Mouse (Mus musculus) Patski (cell line): ENCODE data around the gene Hao2. TPM values are rescaled to one million over a fixed set of nuclear protein-coding genes. Genes with fewer than 3 reads are reported as not detected.

Source experiments
- ATAC-seq: fragments of 100-300 bp; one replicate; pipeline ENCODE4 v1.8.0; 2021
- CTCF ChIA-PET: fragments of 350-600 bp; sonication (Branson Sonifier 250); formaldehyde crosslinking; loops from one replicate; lab custom pipeline; 2022; ENCODE audit warnings: inconsistent platforms; lab: Charles Lee
- POLR2A ChIA-PET: fragments of 350-600 bp; sonication (Branson Sonifier 250); formaldehyde crosslinking; loops from one replicate; lab custom pipeline; 2022; ENCODE audit warnings: antibody characterized with exemption, inconsistent platforms; lab: Charles Lee
- DNase-seq: peaks from one replicate; pipeline ENCODE4 v3.0.0-alpha.2; 2011; ENCODE audit warnings: low read depth, low spot score
- H3K27me3 ChIP-seq: fragments of 371-371 bp; one replicate; pipeline ENCODE4 v1.5.1; 2021
- CTCF ChIP-seq: fragments of 100-300 bp; IDR thresholded peaks from one replicate; pipeline ENCODE4 v1.5.1; 2021
- in situ Hi-C: fragments of 300-500 bp; cut with MboI; formaldehyde crosslinking; loops from 3 replicates; pipeline ENCODE4 v1.11.1; 2018; ENCODE audit warnings: low pct_unique_long_range_greater_than_20kb, mixed read lengths
- polyA plus RNA-seq: library from polyadenylated mRNA; unstranded; gene quantifications from one replicate; pipeline ENCODE4 v1.2.3, GENCODE M21; 2021

The Hao2 gene
- not detected for polyA plus RNA-seq

GRCm38 (mm10) chr3:98893057-98893772 lies at the start of gene Hao2:
Gene Hao2, minus strand, starts transcription at chr3:98893239.
- POLR2A ChIA-PET: no interaction called here
- CTCF ChIA-PET: interaction anchor here (1.5 kb wide), 1 partner anchor 8 kb away, joined by 3 read pairs; no protein-coding TSS in a partner anchor
- in situ Hi-C loops: no loop called here

GRCm38 (mm10) chr3:98941601-98942000 lies 48.6 kb upstream of the Hao2 start:
- H3K27me3 ChIP-seq: no peaks in the 10 kb centered on the region
- DNase-seq (no peak), ATAC-seq (no peak)
- in situ Hi-C loops: no loop called here
- TF ChIP-seq CTCF: no peak
- POLR2A ChIA-PET: no interaction called here
- CTCF ChIA-PET: no interaction called here

More at GRCm38 (mm10) chr3:98893057-98893772, at the start of gene Hao2:
- H3K27me3 ChIP-seq: no peaks in the 10 kb centered on the region
- DNase-seq (no peak), ATAC-seq (no peak)
- no peak for TF ChIP-seq CTCF

- ChIA-PET CTCF (no interaction called here), POLR2A (no interaction called here)
- no peak for TF ChIP-seq CTCF
- ATAC-seq (no peak), DNase-seq (no peak)
- in situ Hi-C loops: no loop called here
- no peaks in the 10 kb centered on the region for H3K27me3 ChIP-seq
Observed at GRCm38 (mm10) chr3:98941066-98941551, 48.1 kb upstream of the Hao2 start.

GRCm38 (mm10) chr3:98940225-98940624 lies 47.2 kb upstream of the Hao2 start:
- ATAC-seq: no peak
- in situ Hi-C loops: no loop called here
- no peak for DNase-seq
- CTCF ChIA-PET: interaction anchor here (1.3 kb wide), 1 partner anchor 36 kb away, joined by 3 read pairs; no protein-coding TSS in a partner anchor
- no peaks in the 10 kb centered on the region for H3K27me3 ChIP-seq
- POLR2A ChIA-PET: no interaction called here
- no peak for TF ChIP-seq CTCF

GRCm38 (mm10) chr3:98936446-98936845 lies 43.4 kb upstream of the Hao2 start:
- DNase-seq: no peak
- ChIA-PET POLR2A (no interaction called here), CTCF (interaction anchor here (1.0 to 1.3 kb wide), 2 partner anchors 16 to 18 kb away, joined by 3 to 4 read pairs; no protein-coding TSS in a partner anchor)
- ATAC-seq: no peak
- in situ Hi-C loops: no loop called here
- no peaks in the 10 kb centered on the region for H3K27me3 ChIP-seq
- no peak for TF ChIP-seq CTCF

GRCm38 (mm10) chr3:98934601-98935000 lies 41.6 kb upstream of the Hao2 start:
- TF ChIP-seq CTCF: no peak
- ChIA-PET POLR2A (no interaction called here), CTCF (interaction anchor here (1.1 to 2.2 kb wide), 3 partner anchors 10 to 19 kb away, joined by 3 to 9 read pairs (median 5); no protein-coding TSS in a partner anchor)
- ATAC-seq (no peak), DNase-seq (no peak)
- in situ Hi-C loops: no loop called here
- H3K27me3 ChIP-seq: no peaks in the 10 kb centered on the region

- ATAC-seq (no peak), DNase-seq (no peak)
- POLR2A ChIA-PET: no interaction called here
- in situ Hi-C loops: no loop called here
- no peaks in the 10 kb centered on the region for H3K27me3 ChIP-seq
- CTCF ChIA-PET: interaction anchor here (1.2 to 2.2 kb wide), 2 partner anchors 9 to 16 kb away, joined by 3 to 9 read pairs; no protein-coding TSS in a partner anchor
- no peak for TF ChIP-seq CTCF
Observed at GRCm38 (mm10) chr3:98934041-98934440, 41.0 kb upstream of the Hao2 start.

- ChIA-PET POLR2A (no interaction called here), CTCF (interaction anchor here (2.2 kb wide), 1 partner anchor 8 kb away, joined by 9 read pairs; no protein-coding TSS in a partner anchor)
- DNase-seq: no peak
- TF ChIP-seq CTCF: no peak
- in situ Hi-C loops: no loop called here
- no peak for ATAC-seq
- H3K27me3 ChIP-seq: no peaks in the 10 kb centered on the region
Observed at GRCm38 (mm10) chr3:98932421-98932820, 39.4 kb upstream of the Hao2 start.

- in situ Hi-C loops: no loop called here
- no peaks in the 10 kb centered on the region for H3K27me3 ChIP-seq
- ChIA-PET CTCF (no interaction called here), POLR2A (no interaction called here)
- ATAC-seq (no peak), DNase-seq (no peak)
- no peak for TF ChIP-seq CTCF
Observed at GRCm38 (mm10) chr3:98931836-98932235, 38.8 kb upstream of the Hao2 start.

GRCm38 (mm10) chr3:98920417-98920816 lies 27.4 kb upstream of the Hao2 start:
- POLR2A ChIA-PET: no interaction called here
- H3K27me3 ChIP-seq: peaks cover 5% of the 10 kb centered on the region
- ATAC-seq (no peak), DNase-seq (no peak)
- in situ Hi-C loops: loop anchor here (25.0 kb wide), 1 partner anchor 317 kb away; the partner anchor contains the start of gene Tbx15
- CTCF ChIA-PET: interaction anchor here (1.3 kb wide), 1 partner anchor 58 kb away, joined by 3 read pairs; no protein-coding TSS in a partner anchor
- TF ChIP-seq CTCF: no peak

GRCm38 (mm10) chr3:98917260-98917659 lies 24.2 kb upstream of the Hao2 start:
- POLR2A ChIA-PET: no interaction called here
- DNase-seq: no peak
- ATAC-seq: no peak
- CTCF ChIA-PET: interaction anchor here (1.1 kb wide), 1 partner anchor 17 kb away, joined by 3 read pairs; no protein-coding TSS in a partner anchor
- in situ Hi-C loops: loop anchor here (25.0 kb wide), 1 partner anchor 320 kb away; the partner anchor contains the start of gene Tbx15
- no peak for TF ChIP-seq CTCF
- peaks cover 5% of the 10 kb centered on the region for H3K27me3 ChIP-seq
